Mouse (Mus musculus): ENCODE results near the gene Tcea3. TPM values are rescaled to one million over a fixed set of nuclear protein-coding genes. Genes with fewer than 3 reads are reported as not detected.

The Tcea3 gene
- 0.58 TPM for polyA plus RNA-seq (2017; shearing (Covaris generic))

DNA sequence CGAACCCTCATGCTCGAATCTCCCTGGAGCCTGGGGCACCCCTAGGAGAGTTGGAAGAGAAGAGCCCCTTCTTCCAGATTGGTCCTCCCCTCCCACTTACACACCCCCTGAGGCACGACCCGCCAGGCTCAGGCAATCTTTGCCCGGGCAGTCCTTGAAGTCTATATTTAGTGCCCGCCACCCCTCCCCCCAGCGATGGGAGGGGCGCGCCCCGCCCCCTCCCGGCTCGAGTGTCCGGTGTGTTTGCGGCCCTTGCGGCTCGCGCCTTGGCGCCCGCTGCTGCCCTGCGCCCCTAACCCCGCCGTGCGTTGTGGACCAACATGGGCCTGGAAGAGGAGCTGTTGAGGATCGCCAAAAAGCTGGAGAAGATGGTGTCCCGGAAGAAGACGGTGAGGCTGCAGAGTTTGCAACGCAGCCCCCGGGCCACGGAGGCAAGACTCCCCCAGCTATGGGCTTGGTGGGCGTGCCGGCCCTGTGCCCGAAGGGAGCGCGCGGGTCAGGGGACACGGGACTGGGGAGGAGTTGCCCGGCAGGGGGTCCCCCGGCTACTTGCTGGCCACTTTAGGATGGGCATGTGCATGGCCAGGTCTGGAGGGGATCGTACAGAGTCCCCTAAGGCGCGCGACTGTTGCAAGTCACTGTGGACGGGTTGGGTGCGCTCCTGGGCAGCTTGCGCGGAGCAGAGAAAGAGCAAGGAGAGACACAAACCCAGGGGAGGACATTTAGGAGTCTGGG lies at the start of gene Tcea3:
TSS of gene Tcea3 (plus strand) at position 1 of the 735 bp plus-strand sequence.

DNA sequence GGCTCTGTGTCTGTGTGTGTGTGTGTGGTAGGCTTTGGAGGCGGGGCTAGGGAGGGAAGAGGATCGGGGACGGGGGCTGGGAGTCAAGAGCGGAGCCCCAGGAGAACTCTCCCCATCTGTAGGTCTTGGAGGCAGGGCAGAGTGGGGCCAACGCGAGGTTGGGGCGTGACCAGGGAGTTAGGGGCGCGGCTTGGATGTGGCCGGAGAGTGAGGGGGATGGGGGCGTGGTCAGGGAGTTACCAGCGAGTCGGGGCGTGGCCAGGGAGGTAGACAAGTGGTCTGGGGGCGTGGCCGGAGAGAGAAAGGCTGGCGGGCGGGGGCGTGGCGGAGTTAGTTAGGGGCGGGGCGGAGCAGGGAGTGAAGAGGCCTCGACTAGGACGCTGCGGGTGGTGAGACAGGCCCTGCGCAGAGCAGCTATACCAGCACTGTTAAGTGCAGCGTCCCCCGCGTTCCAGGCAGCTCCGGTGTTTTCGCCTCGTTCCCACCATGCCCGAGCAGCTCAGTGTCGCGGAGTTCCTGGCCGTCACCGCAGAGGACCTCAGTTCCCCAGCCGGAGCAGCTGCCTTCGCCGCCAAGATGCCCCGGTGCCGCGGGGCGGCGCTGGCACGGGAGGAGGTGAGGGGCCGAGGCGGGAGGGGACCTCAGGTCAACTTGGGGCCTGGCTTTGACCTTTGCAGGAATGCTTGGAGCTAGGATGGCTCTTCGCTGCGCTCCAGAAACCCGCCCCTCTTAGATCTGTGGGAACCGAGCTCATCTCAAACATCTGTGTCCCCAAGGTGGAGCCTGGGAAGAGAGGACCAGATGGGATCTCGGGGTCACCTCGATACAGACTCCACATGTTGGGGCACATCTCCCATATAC lies 41.3 kb upstream of the Tcea3 start, which contains the start of gene Asap3:
TSS of gene Asap3 (plus strand) at position 333 of the 861 bp plus-strand sequence.

DNA sequence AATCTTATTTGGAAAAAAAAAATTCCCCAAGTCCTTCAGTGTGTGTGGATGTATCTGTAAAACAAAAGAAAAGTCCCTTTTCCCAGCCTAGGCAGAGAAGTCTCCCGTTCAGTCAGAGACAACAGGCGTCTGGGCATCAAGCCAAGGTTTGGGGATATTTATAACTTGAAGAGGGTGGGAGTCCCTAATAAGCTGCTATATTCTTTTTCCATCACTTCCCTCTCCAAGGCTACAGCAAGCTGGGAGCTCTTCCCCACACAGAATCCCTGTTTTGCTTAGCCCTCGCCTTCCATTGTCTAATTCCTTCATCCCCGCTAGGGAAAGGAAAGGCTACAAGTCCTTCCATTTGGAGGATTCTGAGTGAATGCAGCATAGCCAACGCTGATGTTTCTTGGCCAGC lies 36.9 kb downstream of the Tcea3 start, which contains the start of gene Zfp46:
TSS of gene Zfp46 (plus strand) at position 229 of the 400 bp plus-strand sequence.

DNA sequence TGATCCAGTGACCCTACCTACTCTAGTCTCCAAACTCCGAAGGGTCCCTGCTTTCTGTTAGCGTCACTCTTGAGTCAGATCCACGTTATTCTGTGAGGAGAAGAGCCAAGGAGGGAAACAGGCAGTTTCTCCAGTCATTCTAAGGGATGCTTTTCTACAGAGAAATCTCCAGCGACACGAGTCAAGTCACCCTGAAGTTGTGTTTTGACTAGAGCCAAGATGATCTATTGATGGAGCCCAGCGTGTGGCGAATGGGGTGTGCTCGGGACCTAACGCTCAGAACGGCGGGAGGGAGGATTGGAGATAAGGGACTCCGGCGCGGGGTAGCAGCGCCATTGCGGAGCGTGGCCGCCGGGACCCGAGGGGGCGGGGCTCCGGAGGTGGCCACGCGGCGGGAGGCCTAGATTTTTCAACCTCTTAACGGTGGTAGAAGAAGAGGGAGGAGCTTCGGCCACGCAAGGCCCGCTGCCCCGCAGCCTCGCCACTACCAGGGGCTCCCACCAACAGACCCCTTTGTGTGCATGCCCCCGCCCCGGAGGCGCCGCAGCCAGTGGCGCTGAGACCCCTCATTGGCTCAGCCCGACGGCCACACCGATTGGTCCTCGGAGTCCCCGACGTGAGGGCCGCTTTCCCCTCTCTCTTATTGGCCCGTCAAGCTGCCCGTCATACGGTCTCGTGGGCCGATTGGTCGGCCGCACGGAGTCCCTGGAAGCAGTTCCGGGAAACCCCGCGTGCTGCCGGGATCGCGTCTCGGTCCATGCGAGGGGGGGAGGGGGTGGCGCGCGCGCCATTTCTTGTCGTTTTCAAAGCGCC lies 62.9 kb downstream of the Tcea3 start, which contains the start of gene Hnrnpr:
TSS of gene Hnrnpr (plus strand) at position 714 of the 813 bp plus-strand sequence.

Other genes with a start within 250 kb of the Tcea3 start
- gene Eloa, start 226.0 kb upstream of the Tcea3 start, polyA plus RNA-seq (2017; shearing (Covaris generic)), result 62.3 TPM
- gene Rpl11, start 194.3 kb upstream of the Tcea3 start, polyA plus RNA-seq (2017; shearing (Covaris generic)), result 454 TPM
- 271 TPM for gene Id3, start 104.2 kb upstream of the Tcea3 start, polyA plus RNA-seq (2017; shearing (Covaris generic))
- gene E2f2, start 75.3 kb upstream of the Tcea3 start, polyA plus RNA-seq (2017; shearing (Covaris generic)), result 20.7 TPM
- 0.15 TPM for gene Asap3, start 41.4 kb upstream of the Tcea3 start, polyA plus RNA-seq (2017; shearing (Covaris generic))
- gene Zfp46, start 37.0 kb downstream of the Tcea3 start, polyA plus RNA-seq (2017; shearing (Covaris generic)), result 12.7 TPM
- gene Hnrnpr, start 63.2 kb downstream of the Tcea3 start, polyA plus RNA-seq (2017; shearing (Covaris generic)), result 147 TPM
- not detected for gene Htr1d, start 175.8 kb downstream of the Tcea3 start, polyA plus RNA-seq (2017; shearing (Covaris generic))
- gene 6030445D17Rik, start 214.5 kb downstream of the Tcea3 start, polyA plus RNA-seq (2017; shearing (Covaris generic)), result not detected
- 8.5 TPM for gene Luzp1, start 222.0 kb downstream of the Tcea3 start, polyA plus RNA-seq (2017; shearing (Covaris generic))

All from CD4-positive, CD25-positive, alpha-beta regulatory T cell, adult 9 weeks (primary cell).